Mouse (Mus musculus) frontal cortex, postnatal 14 days (tissue): Measurements from ENCODE around the gene Vstm2a.

Experiments used
- DNase-seq, 2 experiments: peaks; one replicate each; pipeline ENCODE4 v3.0.0; 2022; ENCODE audit warnings: low spot score in 2 of 2

Vstm2a gene

GRCm38 (mm10) chr11:16257473-16257921 lies at the start of gene Vstm2a:
Gene Vstm2a (plus strand): TSS chr11:16257724.
- DNase-seq: peak; percentile 58 to 65

GRCm38 (mm10) chr11:16257011-16257410 lies 513 bp upstream of the Vstm2a start:
- no peak for DNase-seq

GRCm38 (mm10) chr11:16258300-16258699 lies 776 bp downstream of the Vstm2a start:
- DNase-seq: peak in 1 of 2 experiments; percentile 18

- no peak for DNase-seq
Observed at GRCm38 (mm10) chr11:16259876-16260275, 2.4 kb downstream of the Vstm2a start.

GRCm38 (mm10) chr11:16260764-16261578 lies 3.4 kb downstream of the Vstm2a start:
- peak; percentile 70 to 81 for DNase-seq

GRCm38 (mm10) chr11:16268396-16268795 lies 10.9 kb downstream of the Vstm2a start:
- no peak for DNase-seq

- no peak for DNase-seq
Observed at GRCm38 (mm10) chr11:16290381-16290780, 32.9 kb downstream of the Vstm2a start.

- no peak for DNase-seq
Observed at GRCm38 (mm10) chr11:16292960-16293359, 35.4 kb downstream of the Vstm2a start.

- no peak for DNase-seq
Observed at GRCm38 (mm10) chr11:16296521-16296920, 39.0 kb downstream of the Vstm2a start.

- DNase-seq: no peak
Observed at GRCm38 (mm10) chr11:16299492-16299891, 42.0 kb downstream of the Vstm2a start.

- no peak for DNase-seq
Observed at GRCm38 (mm10) chr11:16299960-16300359, 42.4 kb downstream of the Vstm2a start.

- no peak for DNase-seq
Observed at GRCm38 (mm10) chr11:16300709-16301108, 43.2 kb downstream of the Vstm2a start.

GRCm38 (mm10) chr11:16315097-16315496 lies 57.6 kb downstream of the Vstm2a start:
- DNase-seq: no peak

- no peak for DNase-seq
Observed at GRCm38 (mm10) chr11:16345179-16345578, 87.7 kb downstream of the Vstm2a start.

GRCm38 (mm10) chr11:16345676-16346075 lies 88.2 kb downstream of the Vstm2a start:
- no peak for DNase-seq

- DNase-seq: no peak
Observed at GRCm38 (mm10) chr11:16351915-16352314, 94.4 kb downstream of the Vstm2a start.

GRCm38 (mm10) chr11:16354356-16354755 lies 96.8 kb downstream of the Vstm2a start:
- DNase-seq: no peak

GRCm38 (mm10) chr11:16366852-16367587 lies 109.5 kb downstream of the Vstm2a start:
- no peak for DNase-seq

GRCm38 (mm10) chr11:16403627-16404026 lies 146.1 kb downstream of the Vstm2a start:
- DNase-seq: peak in 1 of 2 experiments; percentile 8

- no peak for DNase-seq
Observed at GRCm38 (mm10) chr11:16411736-16412135, 154.2 kb downstream of the Vstm2a start.

- peak; percentile 16 to 33 for DNase-seq
Observed at GRCm38 (mm10) chr11:16412609-16413008, 155.1 kb downstream of the Vstm2a start.

- DNase-seq: no peak
Observed at GRCm38 (mm10) chr11:16413077-16413644, 155.6 kb downstream of the Vstm2a start.
